Mouse (Mus musculus): ENCODE results near the gene Mrtfa. TPM values are rescaled to one million over a fixed set of nuclear protein-coding genes. Genes with fewer than 3 reads are reported as not detected.
A peak's percentile ranks its signal among the peaks of the same experiment; 100 is the strongest.

The Mrtfa gene
- polyA plus RNA-seq, 1 experiment from 2014 or later = 15.5 TPM

GRCm38 (mm10) chr15:81016488-81016887 lies 174.1 kb downstream of the Mrtfa start:
- DNase-seq (ENCODE audit: low spot score) (no peak), ATAC-seq (replicated peaks; ENCODE audit: insufficient number of reproducible peaks, low FRiP score, low TSS enrichment, low read depth) (no peak)
- 92% methylated on average over 10 of the region's 10 CpGs for WGBS
- H3K4me3 ChIP-seq (ENCODE audit: low read depth, low read length) = no peak overlapping the region
- H3K9ac ChIP-seq (replicated peaks; ENCODE audit: low read length) = no peak overlapping the region
- H3K4me1 ChIP-seq (ENCODE audit: control insufficient read depth, insufficient read depth, low read length) = no peaks in the 10 kb centered on the region
- H3K27ac ChIP-seq (replicated peaks; ENCODE audit: low read depth, low read length) = no peak overlapping the region
- no peaks in the 10 kb centered on the region for H3K9me3 ChIP-seq (replicated peaks; ENCODE audit: control insufficient read depth, low read length)
- no peak overlapping the region for H3K4me2 ChIP-seq (ENCODE audit: low read depth, low read length)
- H3K27me3 ChIP-seq (ENCODE audit: control insufficient read depth, insufficient read depth, low read length) = no peaks in the 10 kb centered on the region
- H3K36me3 ChIP-seq (replicated peaks; ENCODE audit: control insufficient read depth, insufficient read depth, low read depth, low read length) = peaks cover 9% of the 10 kb centered on the region

- no peak for ATAC-seq (replicated peaks; ENCODE audit: insufficient number of reproducible peaks, low FRiP score, low TSS enrichment, low read depth)
These were observed 175.4 kb downstream of the Mrtfa start for GRCm38 (mm10) chr15:81015068-81015744.

GRCm38 (mm10) chr15:81013186-81013585 lies 177.4 kb downstream of the Mrtfa start:
- Histone ChIP-seq H3K27ac (replicated peaks; ENCODE audit: low read depth, low read length) (no peak overlapping the region), H3K4me3 (ENCODE audit: low read depth, low read length) (no peak overlapping the region), H3K4me1 (ENCODE audit: control insufficient read depth, insufficient read depth, low read length) (no peaks in the 10 kb centered on the region), H3K27me3 (ENCODE audit: control insufficient read depth, insufficient read depth, low read length) (no peaks in the 10 kb centered on the region), H3K4me2 (ENCODE audit: low read depth, low read length) (no peak overlapping the region), H3K9me3 (replicated peaks; ENCODE audit: control insufficient read depth, low read length) (no peaks in the 10 kb centered on the region), H3K9ac (replicated peaks; ENCODE audit: low read length) (no peak overlapping the region), H3K36me3 (replicated peaks; ENCODE audit: control insufficient read depth, insufficient read depth, low read depth, low read length) (peaks cover 7% of the 10 kb centered on the region)
- WGBS = 76% methylated on average over 7 of the region's 7 CpGs
- DNase-seq (ENCODE audit: low spot score) (no peak), ATAC-seq (replicated peaks; ENCODE audit: insufficient number of reproducible peaks, low FRiP score, low TSS enrichment, low read depth) (no peak)

More at GRCm38 (mm10) chr15:81015068-81015744, 175.4 kb downstream of the Mrtfa start:
- no peaks in the 10 kb centered on the region for H3K4me1 ChIP-seq (ENCODE audit: control insufficient read depth, insufficient read depth, low read length)
- H3K27ac ChIP-seq (replicated peaks; ENCODE audit: low read depth, low read length) = no peak overlapping the region
- H3K4me3 ChIP-seq (ENCODE audit: low read depth, low read length) = no peak overlapping the region
- DNase-seq (ENCODE audit: low spot score) = no peak
- no peak overlapping the region for H3K9ac ChIP-seq (replicated peaks; ENCODE audit: low read length)
- no peaks in the 10 kb centered on the region for H3K9me3 ChIP-seq (replicated peaks; ENCODE audit: control insufficient read depth, low read length)
- H3K4me2 ChIP-seq (ENCODE audit: low read depth, low read length) = no peak overlapping the region
- peaks cover 9% of the 10 kb centered on the region for H3K36me3 ChIP-seq (replicated peaks; ENCODE audit: control insufficient read depth, insufficient read depth, low read depth, low read length)
- H3K27me3 ChIP-seq (ENCODE audit: control insufficient read depth, insufficient read depth, low read length) = no peaks in the 10 kb centered on the region
- WGBS = 81% methylated on average over 5 of the region's 5 CpGs

GRCm38 (mm10) chr15:81012359-81012758 lies 178.2 kb downstream of the Mrtfa start:
- ATAC-seq (replicated peaks; ENCODE audit: insufficient number of reproducible peaks, low FRiP score, low TSS enrichment, low read depth) (no peak), DNase-seq (ENCODE audit: low spot score) (no peak)
- no peak overlapping the region for H3K4me3 ChIP-seq (ENCODE audit: low read depth, low read length)
- no peak overlapping the region for H3K4me2 ChIP-seq (ENCODE audit: low read depth, low read length)
- no peaks in the 10 kb centered on the region for H3K9me3 ChIP-seq (replicated peaks; ENCODE audit: control insufficient read depth, low read length)
- no peaks in the 10 kb centered on the region for H3K4me1 ChIP-seq (ENCODE audit: control insufficient read depth, insufficient read depth, low read length)
- H3K9ac ChIP-seq (replicated peaks; ENCODE audit: low read length) = no peak overlapping the region
- H3K27ac ChIP-seq (replicated peaks; ENCODE audit: low read depth, low read length) = no peak overlapping the region
- 86% methylated on average over 4 of the region's 4 CpGs for WGBS
- peaks cover 2% of the 10 kb centered on the region for H3K36me3 ChIP-seq (replicated peaks; ENCODE audit: control insufficient read depth, insufficient read depth, low read depth, low read length)
- no peaks in the 10 kb centered on the region for H3K27me3 ChIP-seq (ENCODE audit: control insufficient read depth, insufficient read depth, low read length)

- no peak overlapping the region for H3K9ac ChIP-seq (replicated peaks; ENCODE audit: low read length)
- H3K36me3 ChIP-seq (replicated peaks; ENCODE audit: control insufficient read depth, insufficient read depth, low read depth, low read length) = no peaks in the 10 kb centered on the region; the same call in none of the 2 replicates
- no peak overlapping the region for H3K4me3 ChIP-seq (ENCODE audit: low read depth, low read length)
- H3K4me1 ChIP-seq (ENCODE audit: control insufficient read depth, insufficient read depth, low read length) = no peaks in the 10 kb centered on the region
- no peak overlapping the region for H3K4me2 ChIP-seq (ENCODE audit: low read depth, low read length)
- no peaks in the 10 kb centered on the region for H3K27me3 ChIP-seq (ENCODE audit: control insufficient read depth, insufficient read depth, low read length)
- WGBS = 57% methylated on average over 3 of the region's 3 CpGs
- no peaks in the 10 kb centered on the region for H3K9me3 ChIP-seq (replicated peaks; ENCODE audit: control insufficient read depth, low read length)
- DNase-seq (ENCODE audit: low spot score) (no peak), ATAC-seq (replicated peaks; ENCODE audit: insufficient number of reproducible peaks, low FRiP score, low TSS enrichment, low read depth) (no peak)
- no peak overlapping the region for H3K27ac ChIP-seq (replicated peaks; ENCODE audit: low read depth, low read length)
These were observed 179.0 kb downstream of the Mrtfa start for GRCm38 (mm10) chr15:81011523-81011922.

- Histone ChIP-seq H3K27me3 (ENCODE audit: control insufficient read depth, insufficient read depth, low read length) (no peaks in the 10 kb centered on the region), H3K9me3 (replicated peaks; ENCODE audit: control insufficient read depth, low read length) (no peaks in the 10 kb centered on the region), H3K4me3 (ENCODE audit: low read depth, low read length) (no peak overlapping the region), H3K27ac (replicated peaks; ENCODE audit: low read depth, low read length) (no peak overlapping the region), H3K4me2 (ENCODE audit: low read depth, low read length) (no peak overlapping the region), H3K9ac (replicated peaks; ENCODE audit: low read length) (no peak overlapping the region), H3K36me3 (replicated peaks; ENCODE audit: control insufficient read depth, insufficient read depth, low read depth, low read length) (no peaks in the 10 kb centered on the region; the same call in 1 of the 2 replicates), H3K4me1 (ENCODE audit: control insufficient read depth, insufficient read depth, low read length) (no peaks in the 10 kb centered on the region)
- WGBS = 92% methylated on average over 7 of the region's 7 CpGs
- ATAC-seq (replicated peaks; ENCODE audit: insufficient number of reproducible peaks, low FRiP score, low TSS enrichment, low read depth) (no peak), DNase-seq (ENCODE audit: low spot score) (no peak)
These were observed 180.4 kb downstream of the Mrtfa start for GRCm38 (mm10) chr15:81010114-81010513.

GRCm38 (mm10) chr15:81008689-81009123 lies 181.9 kb downstream of the Mrtfa start:
- H3K4me1 ChIP-seq (ENCODE audit: control insufficient read depth, insufficient read depth, low read length) = no peaks in the 10 kb centered on the region
- H3K4me3 ChIP-seq (ENCODE audit: low read depth, low read length) = no peak overlapping the region
- WGBS = 56% methylated on average over 10 of the region's 10 CpGs
- no peak overlapping the region for H3K9ac ChIP-seq (replicated peaks; ENCODE audit: low read length)
- DNase-seq (ENCODE audit: low spot score) (peak; percentile 39), ATAC-seq (replicated peaks; ENCODE audit: insufficient number of reproducible peaks, low FRiP score, low TSS enrichment, low read depth) (no peak)
- no peak overlapping the region for H3K4me2 ChIP-seq (ENCODE audit: low read depth, low read length)
- H3K27ac ChIP-seq (replicated peaks; ENCODE audit: low read depth, low read length) = no peak overlapping the region
- no peaks in the 10 kb centered on the region for H3K27me3 ChIP-seq (ENCODE audit: control insufficient read depth, insufficient read depth, low read length)
- H3K36me3 ChIP-seq (replicated peaks; ENCODE audit: control insufficient read depth, insufficient read depth, low read depth, low read length) = no peaks in the 10 kb centered on the region; the same call in 1 of the 2 replicates
- H3K9me3 ChIP-seq (replicated peaks; ENCODE audit: control insufficient read depth, low read length) = no peaks in the 10 kb centered on the region

- Histone ChIP-seq H3K9ac (replicated peaks; ENCODE audit: low read length) (no peak overlapping the region), H3K4me2 (ENCODE audit: low read depth, low read length) (no peak overlapping the region), H3K27me3 (ENCODE audit: control insufficient read depth, insufficient read depth, low read length) (no peaks in the 10 kb centered on the region), H3K4me3 (ENCODE audit: low read depth, low read length) (no peak overlapping the region), H3K9me3 (replicated peaks; ENCODE audit: control insufficient read depth, low read length) (no peaks in the 10 kb centered on the region), H3K27ac (replicated peaks; ENCODE audit: low read depth, low read length) (no peak overlapping the region), H3K4me1 (ENCODE audit: control insufficient read depth, insufficient read depth, low read length) (no peaks in the 10 kb centered on the region), H3K36me3 (replicated peaks; ENCODE audit: control insufficient read depth, insufficient read depth, low read depth, low read length) (no peaks in the 10 kb centered on the region; the same call in 1 of the 2 replicates)
- 86% methylated on average over 8 of the region's 8 CpGs for WGBS
- no peak for DNase-seq (ENCODE audit: low spot score)
- no peak for ATAC-seq (replicated peaks; ENCODE audit: insufficient number of reproducible peaks, low FRiP score, low TSS enrichment, low read depth)
These were observed 182.7 kb downstream of the Mrtfa start for GRCm38 (mm10) chr15:81007905-81008304.
